Mouse (Mus musculus) kidney, adult 2 months (tissue): ENCODE measurements around the gene Pgls. TPM values are rescaled to one million over a fixed set of nuclear protein-coding genes. Genes with fewer than 3 reads are reported as not detected.

ENCODE experiments used
- DNase-seq: peaks from one replicate; pipeline ENCODE4 v3.0.0; 2021
- H3K27ac ChIP-seq: fragments of 200-500 bp; 2 replicates; pipeline ENCODE4 v1.5.1; 2012; ENCODE audit warnings: low read depth, low read length, control low read depth, inconsistent platforms; ENCODE audit not compliant: insufficient read depth
- H3K27me3 ChIP-seq: fragments of 200-500 bp; replicated peaks from 2 replicates; pipeline ENCODE4 v1.6.1; 2012; ENCODE audit warnings: mild to moderate bottlenecking, moderate library complexity, low read length, inconsistent platforms; ENCODE audit not compliant: control insufficient read depth, insufficient read depth
- H3K36me3 ChIP-seq: fragments of 200-500 bp; 2 replicates; pipeline ENCODE4 v1.6.1; 2012; ENCODE audit warnings: mild to moderate bottlenecking, moderate library complexity, low read length, inconsistent platforms; ENCODE audit not compliant: control insufficient read depth, insufficient read depth
- H3K4me1 ChIP-seq: fragments of 200-500 bp; 2 replicates; pipeline ENCODE4 v1.6.1; 2011; ENCODE audit warnings: low read length; ENCODE audit not compliant: control insufficient read depth, insufficient read depth
- H3K4me3 ChIP-seq: fragments of 200-500 bp; 2 replicates; pipeline ENCODE4 v1.5.1; 2011; ENCODE audit warnings: mild to moderate bottlenecking, low read depth, low read length, control low read depth; ENCODE audit not compliant: insufficient read depth
- CTCF ChIP-seq: fragments of 200-500 bp; conservative IDR thresholded peaks from 2 replicates; pipeline ENCODE4 v1.5.1; 2011; ENCODE audit warnings: low read depth, mild to moderate bottlenecking, control low read depth, low read length, moderate library complexity, mixed read lengths; ENCODE audit not compliant: insufficient read depth, insufficient read length
- POLR2A ChIP-seq: fragments of 200-500 bp; IDR thresholded peaks from one replicate; pipeline ENCODE4 v1.6.1; 2011; ENCODE audit warnings: low read depth, low read length, control low read depth
- WGBS: fragments of 180-500 bp; shearing (Covaris S2); methylation state at CpG from one replicate; pipeline ENCODE4 v1.1.7; 2018; 5-methylcytosine and 5-hydroxymethylcytosine counted together
- polyA plus RNA-seq: library from polyadenylated mRNA; depleted of rRNA; stranded (reverse); fragments of >200 nt; gene quantifications from 2 replicates; pipeline ENCODE4 v1.2.3, GENCODE M21; 2012; rRNA removed

Gene Pgls
- 134 TPM in 2 replicates for polyA plus RNA-seq

- H3K4me1 ChIP-seq: peaks cover 10% of the 10 kb centered on the region; the same call in 1 of the 2 replicates
- peak; percentile 98 for DNase-seq
- WGBS: under 1% methylated on average over 71 of the region's 71 CpGs
- H3K27ac ChIP-seq: peak within 1 kb of the TSS; percentile 96
- H3K4me3 ChIP-seq: peak within 1 kb of the TSS; percentile 68
- peak; percentile 74 for TF ChIP-seq POLR2A
- TF ChIP-seq CTCF: no peak
- no peaks in the 10 kb centered on the region for H3K36me3 ChIP-seq
- no peaks in the 10 kb centered on the region for H3K27me3 ChIP-seq
These were observed at the start of gene Pgls for GRCm38 (mm10) chr8:71591471-71592373. TSS of gene Pgls (plus strand) at chr8:71592176.

GRCm38 (mm10) chr8:71542632-71543343 lies 49.2 kb upstream of the Pgls start, which contains the start of gene Mvb12a:
TSS of gene Mvb12a (plus strand) at chr8:71542922.
- Histone ChIP-seq H3K36me3 (peaks cover 1% of the 10 kb centered on the region; the same call in 1 of the 2 replicates), H3K4me1 (peaks cover 12% of the 10 kb centered on the region; the same call in 1 of the 2 replicates), H3K27ac (peak within 1 kb of the TSS; percentile 85), H3K27me3 (no peaks in the 10 kb centered on the region), H3K4me3 (peak within 1 kb of the TSS; percentile 72)
- peak; percentile 100 for DNase-seq
- peak; percentile 28 for TF ChIP-seq POLR2A
- no peak for TF ChIP-seq CTCF
- WGBS: 1% methylated on average over 54 of the region's 55 CpGs

GRCm38 (mm10) chr8:71543755-71544154 lies 48.2 kb upstream of the Pgls start:
- no peak for TF ChIP-seq CTCF
- no peak for TF ChIP-seq POLR2A
- H3K27me3 ChIP-seq: no peaks in the 10 kb centered on the region
- peak overlapping the region; percentile 72 for H3K4me3 ChIP-seq
- peaks cover 8% of the 10 kb centered on the region; the same call in 1 of the 2 replicates for H3K4me1 ChIP-seq
- 70% methylated on average over 9 of the region's 9 CpGs for WGBS
- H3K27ac ChIP-seq: no peak overlapping the region
- no peak for DNase-seq
- peaks cover 1% of the 10 kb centered on the region for H3K36me3 ChIP-seq

GRCm38 (mm10) chr8:71545053-71545452 lies 46.9 kb upstream of the Pgls start:
- 93% methylated on average over 11 of the region's 11 CpGs for WGBS
- no peak for DNase-seq

GRCm38 (mm10) chr8:71547590-71547989 lies 44.4 kb upstream of the Pgls start:
- DNase-seq: no peak
- peaks cover 1% of the 10 kb centered on the region for H3K36me3 ChIP-seq
- TF ChIP-seq POLR2A (no peak), CTCF (no peak)
- H3K27ac ChIP-seq: no peak overlapping the region
- no peak overlapping the region for H3K4me3 ChIP-seq
- no peaks in the 10 kb centered on the region for H3K27me3 ChIP-seq
- peaks cover 8% of the 10 kb centered on the region; the same call in 1 of the 2 replicates for H3K4me1 ChIP-seq
- 90% methylated on average over 7 of the region's 7 CpGs for WGBS

More at GRCm38 (mm10) chr8:71545053-71545452, 46.9 kb upstream of the Pgls start:
- Histone ChIP-seq H3K4me1 (peaks cover 8% of the 10 kb centered on the region; the same call in 1 of the 2 replicates), H3K27ac (no peak overlapping the region), H3K36me3 (peaks cover 1% of the 10 kb centered on the region), H3K4me3 (no peak overlapping the region), H3K27me3 (no peaks in the 10 kb centered on the region)
- TF ChIP-seq CTCF (no peak), POLR2A (no peak)

- Histone ChIP-seq H3K27ac (no peak overlapping the region), H3K36me3 (no peaks in the 10 kb centered on the region; the same call in none of the 2 replicates), H3K27me3 (no peaks in the 10 kb centered on the region), H3K4me3 (no peak overlapping the region), H3K4me1 (no peaks in the 10 kb centered on the region)
- no peak for DNase-seq
- WGBS: 70% methylated on average over 7 of the region's 7 CpGs
- TF ChIP-seq POLR2A (no peak), CTCF (no peak)
These were observed 41.2 kb upstream of the Pgls start for GRCm38 (mm10) chr8:71550754-71551153.

GRCm38 (mm10) chr8:71552770-71553169 lies 39.2 kb upstream of the Pgls start:
- TF ChIP-seq POLR2A: no peak
- no peak for TF ChIP-seq CTCF
- Histone ChIP-seq H3K4me1 (no peaks in the 10 kb centered on the region), H3K4me3 (no peak overlapping the region), H3K36me3 (no peaks in the 10 kb centered on the region; the same call in 1 of the 2 replicates), H3K27ac (peak overlapping the region; percentile 61; the same call in 1 of the 2 replicates), H3K27me3 (no peaks in the 10 kb centered on the region)
- DNase-seq: peak; percentile 32
- WGBS: 35% methylated on average over 6 of the region's 6 CpGs
